Mouse (Mus musculus) c-Kit-negative CD71-positive TER-119-positive erythroid progenitor cells, embryonic 14.5 days (primary cell): ENCODE results near the gene Ppp3r1.

ENCODE experiments used
- DNase-seq: peaks from one replicate; pipeline ENCODE4 v3.0.0-alpha.2; 2013; ENCODE audit warnings: low read depth, low spot score

Ppp3r1 gene

DNA sequence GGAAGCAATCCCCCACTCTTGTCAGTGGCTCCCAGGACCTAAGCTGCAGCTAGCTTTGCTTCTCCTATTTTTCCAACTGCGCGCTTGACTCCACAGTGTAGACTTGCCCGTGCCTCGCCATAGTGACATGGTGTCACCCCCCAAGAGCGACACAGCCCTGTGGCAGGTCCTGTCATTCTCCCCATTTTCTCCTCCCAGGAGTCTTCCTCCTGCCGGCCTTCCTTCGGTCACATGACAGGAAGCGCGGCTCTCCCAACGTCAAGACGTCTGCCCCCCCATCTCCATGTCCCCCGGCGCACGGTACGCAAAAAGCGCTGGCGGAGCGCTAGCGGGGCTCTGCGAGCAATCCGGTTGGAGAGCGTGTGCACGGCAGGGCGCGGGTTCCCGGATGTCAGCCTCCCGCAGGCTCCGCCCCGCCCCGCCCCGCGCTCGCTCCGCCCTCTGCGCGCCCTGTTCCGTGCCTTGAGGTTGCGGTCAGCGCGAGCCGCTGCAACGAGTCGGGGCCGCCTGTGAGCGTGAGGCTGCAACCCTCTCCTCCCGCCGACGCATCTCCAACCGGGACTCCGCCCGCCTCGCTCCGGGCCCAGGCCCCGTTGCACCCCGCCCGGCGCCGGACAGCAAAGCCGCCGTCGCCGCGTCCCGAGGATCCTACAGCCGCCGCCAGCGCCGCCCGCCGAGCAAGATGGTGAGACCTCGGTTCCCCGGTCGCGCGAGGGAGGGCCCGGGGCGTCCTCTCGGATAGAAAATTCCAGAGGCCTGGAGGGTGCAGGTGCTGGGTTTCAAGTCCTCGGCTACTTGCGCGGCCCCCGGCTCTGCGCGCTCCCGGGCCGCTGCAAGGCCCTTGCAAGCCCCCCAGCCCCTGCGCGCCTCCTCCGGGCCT is at the start of gene Ppp3r1:
TSS of gene Ppp3r1 (plus strand) at position 406 of the 880 bp plus-strand sequence.
- DNase-seq, result peak; percentile 87

DNA sequence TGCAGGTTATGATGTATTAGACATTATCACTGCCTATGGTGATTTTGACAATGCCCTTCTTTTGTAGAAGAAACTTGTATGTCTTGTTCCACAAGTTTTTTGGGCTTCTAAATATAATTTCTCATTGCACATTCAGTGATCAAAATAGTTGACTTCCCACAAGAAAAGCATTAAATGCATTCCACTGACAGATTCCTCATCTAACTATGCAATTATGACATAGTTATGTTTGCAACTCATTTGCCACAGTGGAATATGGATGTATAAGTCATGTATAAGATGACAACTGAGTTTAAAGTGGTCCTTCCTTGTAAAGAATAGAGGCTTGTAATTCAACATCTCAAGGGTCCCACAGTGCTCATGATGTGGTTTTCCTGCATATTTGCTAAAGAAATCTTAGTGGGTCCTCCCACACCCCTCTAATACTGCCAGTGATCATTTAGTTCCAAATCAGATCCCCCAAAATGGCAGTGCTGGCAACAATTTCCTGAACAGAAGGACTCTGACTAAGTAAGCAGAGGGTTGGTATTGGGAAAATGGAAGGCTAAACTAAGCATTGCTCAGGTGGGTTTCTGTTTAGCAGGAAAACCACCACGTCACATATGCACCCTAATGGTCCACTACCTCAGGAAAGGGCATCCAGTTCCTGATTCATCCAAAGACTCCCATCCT is 46.5 kb upstream of the Ppp3r1 start:
- DNase-seq, result no peak

DNA sequence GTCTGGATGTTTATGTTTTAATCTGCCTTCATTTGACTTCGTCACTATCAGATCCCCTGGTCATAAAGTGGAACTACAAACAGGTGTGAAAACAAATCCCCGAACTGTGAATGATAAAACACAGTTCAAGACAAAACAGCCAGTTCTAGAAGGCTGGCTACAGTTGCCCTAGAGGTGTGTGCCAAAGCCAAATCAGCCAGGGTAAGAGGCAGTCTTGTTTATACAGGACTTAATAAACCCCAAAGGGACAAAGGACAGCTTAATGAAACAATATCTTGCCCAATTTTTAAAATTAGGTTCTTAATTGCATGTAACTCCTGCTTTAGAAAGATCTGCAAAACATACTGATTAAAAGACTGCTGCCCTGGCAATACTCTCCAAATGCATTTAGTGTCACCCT is 32.6 kb upstream of the Ppp3r1 start:
- no peak for DNase-seq

DNA sequence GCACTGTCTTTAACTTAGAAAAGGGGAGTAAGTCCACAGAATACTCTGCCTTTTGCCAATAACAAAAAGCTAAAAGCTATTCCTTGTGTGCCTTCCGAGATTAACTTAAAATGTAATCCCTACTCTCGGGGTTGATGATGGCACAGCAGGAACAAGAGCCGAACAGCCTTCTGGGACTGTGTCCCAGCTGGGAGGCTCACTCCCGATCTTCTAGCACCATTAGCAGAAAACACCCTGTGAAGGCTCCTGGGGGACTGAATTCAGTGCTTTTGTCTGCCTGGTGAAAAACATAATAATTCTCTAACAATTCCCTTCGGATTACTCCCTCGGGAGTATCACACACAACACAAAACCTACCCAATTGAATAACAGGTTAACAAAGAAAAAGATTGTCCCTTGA is 23.4 kb upstream of the Ppp3r1 start:
- DNase-seq, result no peak

DNA sequence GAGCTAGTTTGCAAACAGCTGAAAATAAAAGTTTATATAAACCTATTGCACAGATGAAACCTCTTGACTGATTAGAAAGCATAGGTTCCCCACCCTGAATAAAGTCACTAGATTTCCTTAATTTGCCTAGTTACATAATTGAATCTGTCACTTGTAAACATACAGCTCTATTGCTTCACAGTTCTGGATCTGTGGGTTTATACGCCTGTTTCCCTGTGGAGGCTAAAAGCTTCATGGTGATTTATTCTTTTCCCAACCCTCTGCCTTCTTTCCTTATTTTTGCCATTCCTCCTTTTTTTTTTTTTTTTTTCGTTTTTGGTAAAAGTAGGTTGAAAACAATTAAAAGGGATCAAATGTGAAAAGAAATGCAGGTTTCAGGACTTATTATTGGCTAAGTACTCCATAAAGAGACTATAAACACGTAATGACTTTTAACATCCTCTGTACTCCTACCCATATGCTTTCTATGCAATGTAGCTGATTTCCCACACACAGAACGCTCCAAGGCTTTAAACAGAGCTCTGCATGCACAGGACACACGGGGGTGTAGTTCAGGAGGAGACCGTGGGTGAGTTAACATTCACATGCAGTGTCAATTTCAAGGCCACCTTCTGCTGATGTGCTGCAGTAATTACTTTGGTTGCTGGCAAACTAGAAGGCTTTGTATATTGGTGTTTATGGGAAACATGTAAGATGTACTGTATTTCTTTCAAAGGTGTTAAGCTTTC is 20.6 kb upstream of the Ppp3r1 start:
- no peak for DNase-seq

DNA sequence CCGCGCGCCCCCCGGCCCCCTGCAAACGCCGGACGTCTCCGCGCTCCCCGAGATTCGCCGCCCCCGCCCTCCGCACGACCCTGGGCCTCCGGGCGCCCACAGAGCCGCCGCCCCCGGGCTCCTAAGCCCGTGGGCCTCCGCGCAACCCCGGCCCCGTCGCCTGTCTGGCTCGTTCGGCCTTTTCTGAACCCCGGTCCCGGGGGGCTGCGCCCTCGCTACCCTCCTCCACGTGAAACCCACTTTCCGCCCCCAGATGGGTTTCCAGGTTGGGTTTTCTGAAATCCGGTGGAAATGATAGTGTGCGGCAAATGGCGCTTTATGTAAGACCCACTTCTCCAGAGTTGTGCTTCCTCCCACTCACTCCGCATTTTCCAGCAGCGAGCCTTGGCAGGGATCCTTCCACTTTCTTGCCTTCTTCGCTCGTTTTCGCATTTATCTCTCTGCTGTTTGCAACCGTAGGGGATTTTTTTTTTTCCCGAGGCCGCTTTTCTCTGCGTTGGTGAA is 727 bp downstream of the Ppp3r1 start:
- DNase-seq, result no peak

- DNase-seq, result peak; percentile 56
Measured at GRCm38 (mm10) chr11:17160242-17160641, 1.2 kb downstream of the Ppp3r1 start.

DNA sequence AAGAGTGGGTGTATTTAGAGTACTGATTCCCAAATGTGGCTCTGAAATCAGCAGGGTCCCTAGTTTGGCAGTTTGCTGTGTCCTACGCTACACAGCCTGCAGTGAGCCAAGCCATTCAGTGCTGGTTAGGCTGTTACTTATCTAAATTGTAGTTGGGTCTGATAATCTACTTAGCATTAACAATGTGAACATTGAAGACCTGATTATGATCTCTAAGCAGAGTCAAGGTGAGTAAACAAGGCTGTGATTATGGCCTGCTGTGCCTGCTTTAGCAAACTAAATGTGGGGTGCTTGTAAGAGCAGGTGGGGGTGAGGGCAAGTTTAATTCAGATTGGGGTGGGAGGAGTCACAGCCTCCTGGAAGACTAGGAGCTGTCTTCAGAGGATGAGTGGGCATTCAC is 4.9 kb downstream of the Ppp3r1 start:
- DNase-seq, result no peak

DNA sequence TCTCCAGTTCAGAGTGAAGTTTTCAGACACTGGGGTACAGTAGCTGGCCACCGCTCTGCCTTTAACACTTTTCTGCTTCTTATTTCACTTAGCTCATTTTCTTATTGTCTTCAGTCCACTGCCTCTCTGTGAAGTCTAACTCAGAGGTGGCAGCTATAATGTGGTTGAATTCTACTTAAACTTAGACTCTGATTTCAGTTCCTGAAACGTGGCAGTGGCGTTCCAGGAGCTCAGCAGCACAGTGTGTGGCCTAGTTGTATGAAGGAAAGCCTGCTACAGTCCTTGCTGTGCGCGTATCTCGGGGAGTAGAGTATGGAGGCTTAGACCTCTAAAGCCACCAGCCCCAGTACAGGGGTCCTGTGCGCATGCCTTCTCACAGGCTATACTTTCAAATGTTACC is 7.6 kb downstream of the Ppp3r1 start:
- no peak for DNase-seq

DNA sequence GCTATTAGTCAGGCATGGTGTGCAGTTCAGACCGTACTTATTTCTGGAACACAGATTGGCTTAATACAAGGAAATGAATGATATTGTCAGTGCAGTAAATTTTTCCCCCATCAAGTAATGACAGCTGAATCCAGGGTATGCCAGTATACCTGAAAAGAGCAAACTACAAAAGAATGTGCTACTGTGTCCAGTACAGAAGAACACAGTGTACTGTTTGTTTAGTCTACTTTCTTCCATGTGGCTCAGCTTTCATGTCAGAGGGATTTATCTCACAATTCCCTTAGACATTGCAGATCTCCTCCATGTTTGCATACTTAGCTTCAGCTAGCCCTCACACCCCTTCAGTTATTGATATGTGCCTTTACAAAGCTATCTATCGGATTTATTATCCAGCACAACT is 10.2 kb downstream of the Ppp3r1 start:
- no peak for DNase-seq

GRCm38 (mm10) chr11:17170938-17171729 is 12.1 kb downstream of the Ppp3r1 start:
- no peak for DNase-seq

GRCm38 (mm10) chr11:17172300-17172699 is 13.2 kb downstream of the Ppp3r1 start:
- DNase-seq, result no peak

DNA sequence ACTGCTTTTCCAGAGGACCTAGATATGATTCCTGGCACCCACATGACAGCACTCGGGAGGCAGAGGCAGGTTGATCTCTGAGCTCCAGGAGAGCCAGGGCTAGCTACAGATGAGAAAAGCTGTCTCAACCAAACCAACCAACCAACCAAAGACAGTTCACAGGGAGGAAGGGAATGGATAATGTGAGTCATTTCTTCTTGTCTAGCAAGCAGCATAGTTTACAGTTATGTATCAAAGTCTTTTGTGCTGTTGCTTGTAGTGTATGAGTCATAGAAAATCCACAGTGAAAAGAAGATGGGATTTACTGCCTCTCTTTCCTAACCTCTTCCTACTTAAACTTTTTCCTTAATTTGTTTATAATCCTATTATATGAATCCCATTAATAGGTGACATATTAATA is 17.6 kb downstream of the Ppp3r1 start:
- DNase-seq, result no peak

GRCm38 (mm10) chr11:17180753-17181152 is 21.7 kb downstream of the Ppp3r1 start:
- no peak for DNase-seq

DNA sequence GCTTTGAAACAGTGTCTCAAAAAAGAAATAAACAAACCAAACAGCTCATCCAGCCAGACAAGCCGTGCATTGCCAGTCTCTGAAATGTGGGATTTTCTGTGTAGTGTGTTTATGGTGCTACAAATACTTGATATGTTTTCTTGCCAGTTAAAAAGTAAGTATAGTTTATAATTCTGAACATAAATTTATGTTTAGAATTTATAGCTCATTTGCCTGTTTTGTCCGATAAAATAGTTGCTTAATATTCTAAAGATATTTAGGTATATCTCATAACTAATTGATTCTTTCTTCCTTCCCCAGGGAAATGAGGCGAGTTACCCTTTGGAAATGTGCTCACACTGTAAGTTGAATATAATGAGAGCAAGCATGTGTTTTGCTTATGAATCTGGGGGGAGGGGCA is 22.7 kb downstream of the Ppp3r1 start, which contains the start of gene Wdr92:
TSS of gene Wdr92 (plus strand) at position 301 of the 400 bp plus-strand sequence.
- no peak for DNase-seq

- no peak for DNase-seq
Measured at GRCm38 (mm10) chr11:17183165-17183564, 24.1 kb downstream of the Ppp3r1 start.

GRCm38 (mm10) chr11:17187649-17188048 is 28.6 kb downstream of the Ppp3r1 start:
- no peak for DNase-seq

DNA sequence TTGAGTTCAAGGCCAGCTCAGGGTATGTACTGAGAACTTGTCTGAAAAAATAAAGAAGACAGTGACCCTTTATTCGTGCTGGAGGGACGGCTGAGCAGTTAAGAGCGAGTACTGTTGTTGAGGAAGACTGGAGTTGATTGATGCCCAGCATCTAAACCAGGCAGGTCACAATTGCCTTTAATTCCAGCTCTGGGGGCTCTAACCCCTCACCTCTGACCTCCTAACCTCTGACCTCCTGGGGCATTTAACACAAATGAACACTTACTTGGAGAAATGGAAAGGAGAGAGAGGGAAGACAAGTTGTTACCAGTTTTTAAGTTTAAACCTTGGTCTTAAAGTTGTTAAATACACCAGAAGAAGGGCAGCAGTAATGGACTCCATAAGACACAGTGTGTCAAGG is 29.7 kb downstream of the Ppp3r1 start:
- no peak for DNase-seq

DNA sequence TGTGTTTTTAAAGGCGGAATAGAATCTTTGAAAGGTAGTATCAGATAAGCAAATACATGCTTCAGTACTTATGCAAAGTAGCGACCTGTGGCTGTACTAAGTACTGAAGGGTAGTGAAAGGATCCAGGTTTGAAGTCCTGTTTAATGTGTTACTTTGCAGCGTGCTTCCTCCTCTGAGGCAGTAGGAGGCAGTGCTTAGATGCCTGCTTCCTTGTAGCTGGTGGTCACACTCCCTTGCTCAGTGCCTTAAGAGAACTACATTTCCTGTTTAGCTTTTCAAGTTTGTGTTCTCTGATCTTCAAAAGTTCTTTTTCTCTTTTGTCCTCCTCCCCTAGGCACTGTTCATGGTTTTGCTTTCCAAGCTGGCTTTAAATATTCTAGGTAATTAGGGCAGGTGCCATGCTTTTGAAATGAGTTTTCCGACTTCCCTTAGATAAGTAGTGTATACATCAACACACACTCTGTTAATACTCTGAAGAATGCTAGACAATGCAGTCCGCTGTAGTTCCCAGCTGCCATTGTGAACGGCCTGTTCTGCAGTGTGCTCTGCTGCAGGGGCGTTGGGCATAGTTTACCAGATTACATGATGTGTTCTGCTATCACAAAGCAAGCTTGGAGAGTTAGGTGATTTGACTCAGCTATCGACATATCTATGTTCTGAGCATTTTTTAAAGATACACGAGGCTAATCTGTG is 33.2 kb downstream of the Ppp3r1 start:
- no peak for DNase-seq

- no peak for DNase-seq
Measured at GRCm38 (mm10) chr11:17199170-17199569, 40.1 kb downstream of the Ppp3r1 start.
